Mouse (Mus musculus) CH12.LX (cell line): ENCODE results near the gene Bphl.

ENCODE experiments used
- BHLHE40 ChIP-seq: IDR thresholded peaks from 2 replicates; pipeline ENCODE4 v1.6.1; 2011; ENCODE audit warnings: mild to moderate bottlenecking, low read depth, low read length, improper control_type of control experiment
- CTCF ChIP-seq, 2 experiments: IDR thresholded peaks in 1 of 2; conservative IDR thresholded peaks in 1 of 2; 2 replicates each; pipeline ENCODE4 v1.5.1; 2011 to 2012; ENCODE audit warnings: low read depth in 2 of 2, low read length in 2 of 2, improper control_type of control experiment in 1 of 2, inconsistent platforms in 1 of 2, mild to moderate bottlenecking in 1 of 2, moderate library complexity in 1 of 2
- E2F4 ChIP-seq: IDR thresholded peaks from 2 replicates; pipeline ENCODE4 v1.6.1; 2011; ENCODE audit warnings: low read depth, low read length, improper control_type of control experiment; ENCODE audit not compliant: insufficient replicate concordance
- MEF2A ChIP-seq: IDR thresholded peaks from 2 replicates; pipeline ENCODE4 v1.6.1; 2014; ENCODE audit warnings: low read depth, mild to moderate bottlenecking, inconsistent platforms, low read length, improper control_type of control experiment, borderline replicate concordance
- POLR2A ChIP-seq: IDR thresholded peaks from 2 replicates; pipeline ENCODE4 v1.6.1; 2011; ENCODE audit warnings: low read depth, mild to moderate bottlenecking, improper control_type of control experiment, low read length
- RAD21 ChIP-seq: IDR thresholded peaks from 2 replicates; pipeline ENCODE4 v1.6.1; 2011; ENCODE audit warnings: low read depth, mild to moderate bottlenecking, low read length, improper control_type of control experiment, moderate library complexity
- SMC3 ChIP-seq: IDR thresholded peaks from 2 replicates; pipeline ENCODE4 v1.6.1; 2011; ENCODE audit warnings: low read depth, low read length, improper control_type of control experiment
- TBP ChIP-seq: conservative IDR thresholded peaks from 2 replicates; pipeline ENCODE4 v1.6.1; 2011; ENCODE audit warnings: low read depth, low read length, improper control_type of control experiment
- TCF12 ChIP-seq: IDR thresholded peaks from 2 replicates; pipeline ENCODE4 v1.6.1; 2014; ENCODE audit warnings: low read depth, mild to moderate bottlenecking, inconsistent platforms, low read length, improper control_type of control experiment
- UBTF ChIP-seq: IDR thresholded peaks from 2 replicates; pipeline ENCODE4 v1.6.1; 2012; ENCODE audit warnings: low read depth, mild to moderate bottlenecking, inconsistent platforms, low read length, improper control_type of control experiment, moderate library complexity
- USF1 ChIP-seq: IDR thresholded peaks from 2 replicates; pipeline ENCODE4 v1.6.1; 2014; ENCODE audit warnings: low read depth, mild to moderate bottlenecking, inconsistent platforms, low read length, improper control_type of control experiment
- ZKSCAN1 ChIP-seq: IDR thresholded peaks from 2 replicates; pipeline ENCODE4 v1.6.1; 2012; ENCODE audit warnings: low read depth, inconsistent platforms, low read length, improper control_type of control experiment, borderline replicate concordance

DNA sequence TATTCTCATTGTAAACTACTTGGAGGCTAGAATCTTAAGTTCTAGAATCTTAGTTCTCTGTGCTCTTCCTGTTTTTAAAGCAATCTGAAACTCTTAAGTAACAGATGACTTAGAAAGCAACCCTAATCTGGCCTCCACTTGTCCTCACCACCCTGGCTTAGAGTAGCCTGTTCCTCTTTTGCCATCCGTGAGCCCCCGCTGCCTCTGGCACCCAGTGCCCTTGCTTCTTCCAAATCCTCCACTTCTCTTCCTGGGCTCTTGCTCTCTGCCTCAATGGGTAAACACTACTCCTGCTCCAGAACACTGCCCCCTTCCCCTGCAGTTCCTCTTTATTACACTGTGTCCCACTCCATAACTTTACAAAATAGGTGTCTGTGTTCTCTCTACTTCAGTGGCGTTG lies 14.3 kb downstream of the Bphl start:
- TF ChIP-seq CTCF (conservative IDR thresholded peaks at IDR 0.05 in 1 of 2, IDR thresholded peaks at IDR 0.05 in 1 of 2; ENCODE audit: low read depth in 2 of 2, low read length in 2 of 2) (0 out of 4 replicates have a peak, but pooled peaks of 1 of the 2 experiments have one; percentile 7), POLR2A (no peak), ZKSCAN1 (no peak), UBTF (no peak), BHLHE40 (no peak), SMC3 (no peak), USF1 (no peak), MEF2A (no peak), TCF12 (no peak), TBP (no peak), RAD21 (no peak), E2F4 (no peak)
